Comparison of ENCODE assay signal across 13 mouse cellular contexts in genomic region chr7:82269948-82270347, GRCm38 (mm10).
DNase-seq lines count a peak whose midpoint lies in the region; ATAC-seq and TF ChIP-seq lines count a peak whose summit lies in the region.
"Had no signal": no experiment of that assay in that cellular context is flagged by ENCODE, and none has a peak within 500 bp of the region (broad histone marks: within the 10 kb centered on the region; RNA-seq: fewer than 3 reads in every experiment).

No protein-coding gene starts in this region.

- no peaks in the 10 kb centered on the region for H3K36me3 ChIP-seq in kidney, embryonic 16.5 days (ENCODE audit: insufficient read depth, low read length)
- H3K36me3 ChIP-seq: liver, embryonic 12.5 days had no signal

- no peak for TF ChIP-seq POLR2A in cerebellum, adult 2 months (IDR thresholded peaks at IDR 0.05; ENCODE audit: borderline replicate concordance, insufficient read depth, low read length)

- peak; percentile 26; the same call in 1 of the 2 replicates for TF ChIP-seq CTCF in cerebellum, adult 2 months (IDR thresholded peaks at IDR 0.05; ENCODE audit: borderline replicate concordance, insufficient read depth, low read depth, low read length)

- H3K9ac ChIP-seq in kidney, embryonic 16.5 days (replicated peaks; ENCODE audit: low read length) = no peak overlapping the region
- H3K9ac ChIP-seq: liver, embryonic 12.5 days had no signal

- 6% methylated on average over 1 of the region's 1 CpGs for WGBS in cerebellum, adult 2 months
- 25% methylated on average over 1 of the region's 1 CpGs for WGBS in kidney, embryonic 16.5 days

- no peak overlapping the region for H3K4me3 ChIP-seq in cerebellum, adult 2 months (replicated peaks; ENCODE audit: insufficient read depth, low read depth, low read length)
- no peak overlapping the region for H3K4me3 ChIP-seq in kidney, embryonic 16.5 days (ENCODE audit: low read length)
- H3K4me3 ChIP-seq: erythroblast, embryonic 14.5 days; liver, embryonic 12.5 days; myocyte had no signal

- no peak for DNase-seq in cerebellum, adult 2 months
- no peak for DNase-seq in cerebellum, adult 11-12 months
- DNase-seq in kidney, postnatal 4 days = peak; percentile 26 to 38
- peak; percentile 56 for DNase-seq in thymus, postnatal 4 days
- DNase-seq in thymus, postnatal 14 days = no peak
- DNase-seq in T-cell, adult 2 months (ENCODE audit: low spot score) = no peak
- DNase-seq in c-Kit-positive CD71-positive TER-119-positive erythroid progenitor cells, embryonic 14.5 days (ENCODE audit: low spot score) = no peak
- DNase-seq: cerebellum, adult 9-10 months had no signal

- no peak for ATAC-seq in kidney, embryonic 16.5 days (ENCODE audit: low FRiP score, low TSS enrichment)
- ATAC-seq: hindbrain, embryonic 16.5 days; liver, embryonic 12.5 days had no signal

- H3K9me3 ChIP-seq in kidney, embryonic 16.5 days (ENCODE audit: low read length) = no peaks in the 10 kb centered on the region
- H3K9me3 ChIP-seq: liver, embryonic 12.5 days had no signal

- H3K27ac ChIP-seq in cerebellum, adult 2 months (ENCODE audit: insufficient read depth, low read length) = no peak overlapping the region
- no peak overlapping the region for H3K27ac ChIP-seq in kidney, embryonic 16.5 days (ENCODE audit: low read length)
- H3K27ac ChIP-seq: liver, embryonic 12.5 days had no signal

- no peak overlapping the region for H3K4me2 ChIP-seq in kidney, embryonic 16.5 days (replicated peaks; ENCODE audit: low read depth, low read length)
- H3K4me2 ChIP-seq: liver, embryonic 12.5 days had no signal

- H3K27me3 ChIP-seq in cerebellum, adult 2 months (ENCODE audit: control insufficient read depth, insufficient read depth, low read length) = no peaks in the 10 kb centered on the region
- H3K27me3 ChIP-seq in kidney, embryonic 16.5 days (ENCODE audit: insufficient read depth, low read length) = no peaks in the 10 kb centered on the region
- H3K27me3 ChIP-seq: liver, embryonic 12.5 days had no signal

- no peaks in the 10 kb centered on the region for H3K4me1 ChIP-seq in cerebellum, adult 2 months (ENCODE audit: control insufficient read depth, insufficient read depth, low read length)
- H3K4me1 ChIP-seq in kidney, embryonic 16.5 days (ENCODE audit: insufficient read depth, low read length) = no peaks in the 10 kb centered on the region
- H3K4me1 ChIP-seq: liver, embryonic 12.5 days had no signal

Comparison
In these comparisons a context has a peak if more than half of its experiments do, and no peak if none do; other contexts are left out.
1. DNase-seq: peak in kidney, postnatal 4 days (2 of 2) and thymus, postnatal 4 days (single experiment); none in cerebellum, adult 2 months (0 of 2), cerebellum, adult 11-12 months (single experiment), thymus, postnatal 14 days (single experiment), T-cell, adult 2 months (single experiment) and c-Kit-positive CD71-positive TER-119-positive erythroid progenitor cells, embryonic 14.5 days (single experiment).